ENCODE assay signal across 16 mouse cellular contexts in genomic region chr1:165781426-165781825, GRCm38 (mm10). TPM values are rescaled to one million over a fixed set of nuclear protein-coding genes. Genes with fewer than 3 reads are reported as not detected.
A peak's percentile ranks its signal among the peaks of the same experiment; 100 is the strongest.
DNase-seq lines count a peak whose midpoint lies in the region; ATAC-seq and TF ChIP-seq lines count a peak whose summit lies in the region.
"Had no signal": no experiment of that assay in that cellular context is flagged by ENCODE, and none has a peak within 500 bp of the region (broad histone marks: within the 10 kb centered on the region; RNA-seq: fewer than 3 reads in every experiment).

No protein-coding gene starts in this region.

- 0 out of 2 replicates have a peak, but pooled peaks cover 2% of the 10 kb centered on the region for H3K4me1 ChIP-seq in forebrain, embryonic 11.5 days (replicated peaks; ENCODE audit: control insufficient read depth, insufficient read depth, low read length)
- peaks cover 8% of the 10 kb centered on the region for H3K4me1 ChIP-seq in forebrain, postnatal 0 days (ENCODE audit: insufficient read depth)
- H3K4me1 ChIP-seq in heart, embryonic 15.5 days (replicated peaks), result peaks cover 9% of the 10 kb centered on the region
- no peaks in the 10 kb centered on the region; the same call in 1 of the 2 replicates for H3K4me1 ChIP-seq in spleen, adult 2 months (ENCODE audit: control insufficient read depth, insufficient read depth, insufficient read length)

- no peaks in the 10 kb centered on the region for H3K9me3 ChIP-seq in forebrain, embryonic 11.5 days (ENCODE audit: control insufficient read depth, low read length)
- H3K9me3 ChIP-seq in forebrain, postnatal 0 days (ENCODE audit: low read length), result no peaks in the 10 kb centered on the region
- no peaks in the 10 kb centered on the region for H3K9me3 ChIP-seq in heart, embryonic 15.5 days (replicated peaks)
- H3K9me3 ChIP-seq: limb, embryonic 13.5 days; midbrain, embryonic 12.5 days had no signal

- H3K27me3 ChIP-seq in forebrain, embryonic 11.5 days (ENCODE audit: control insufficient read depth, insufficient read depth, low read length), result peaks cover 7% of the 10 kb centered on the region; the same call in 1 of the 2 replicates
- H3K27me3 ChIP-seq in forebrain, postnatal 0 days (ENCODE audit: insufficient read depth, low read length), result no peaks in the 10 kb centered on the region
- H3K27me3 ChIP-seq in heart, embryonic 15.5 days, result no peaks in the 10 kb centered on the region
- no peaks in the 10 kb centered on the region for H3K27me3 ChIP-seq in spleen, adult 2 months (ENCODE audit: control insufficient read depth, insufficient read depth, low read length)

- peak overlapping the region; percentile 52; the same call in 1 of the 2 replicates for H3K9ac ChIP-seq in forebrain, embryonic 11.5 days (ENCODE audit: low read length)
- no peak overlapping the region for H3K9ac ChIP-seq in forebrain, postnatal 0 days
- no peak overlapping the region for H3K9ac ChIP-seq in heart, embryonic 15.5 days
- H3K9ac ChIP-seq: limb, embryonic 13.5 days; midbrain, embryonic 12.5 days had no signal

- H3K4me2 ChIP-seq in forebrain, embryonic 11.5 days (ENCODE audit: low read depth, low read length, severe bottlenecking), result no peak overlapping the region
- no peak overlapping the region for H3K4me2 ChIP-seq in forebrain, postnatal 0 days (ENCODE audit: low read depth)
- peak overlapping the region; percentile 79; the same call in 1 of the 2 replicates for H3K4me2 ChIP-seq in heart, embryonic 15.5 days

- H3K27ac ChIP-seq in forebrain, embryonic 11.5 days (ENCODE audit: low read depth, low read length), result no peak overlapping the region
- H3K27ac ChIP-seq in forebrain, postnatal 0 days (ENCODE audit: low read depth, low read length), result no peak overlapping the region
- H3K27ac ChIP-seq in heart, embryonic 15.5 days, result no peak overlapping the region
- H3K27ac ChIP-seq in spleen, adult 2 months (ENCODE audit: insufficient read depth, low read length), result peak overlapping the region; percentile 4; the same call in 1 of the 2 replicates
- H3K27ac ChIP-seq: limb, embryonic 13.5 days; midbrain, embryonic 12.5 days had no signal

- TF ChIP-seq CTCF in forebrain, postnatal 0 days (IDR thresholded peaks at IDR 0.05; ENCODE audit: low read depth), result no peak
- no peak for TF ChIP-seq CTCF in spleen, adult 2 months (IDR thresholded peaks at IDR 0.05; ENCODE audit: extremely low read depth, insufficient read depth, insufficient read length, insufficient replicate concordance)

- no peak for ATAC-seq in forebrain, embryonic 11.5 days (replicated peaks; ENCODE audit: low FRiP score)
- no peak for ATAC-seq in forebrain, postnatal 0 days
- ATAC-seq in heart, embryonic 15.5 days (replicated peaks; ENCODE audit: insufficient number of reproducible peaks, insufficient read depth, low FRiP score, low read depth), result no peak
- peak; percentile 62 for ATAC-seq in megakaryocyte, adult 5-6 weeks (ENCODE audit: poor library complexity, severe bottlenecking)

- no peak overlapping the region for H3K4me3 ChIP-seq in forebrain, embryonic 11.5 days (ENCODE audit: low read depth, low read length)
- no peak overlapping the region for H3K4me3 ChIP-seq in forebrain, postnatal 0 days (ENCODE audit: low read depth, low read length)
- no peak overlapping the region for H3K4me3 ChIP-seq in heart, embryonic 15.5 days
- no peak overlapping the region for H3K4me3 ChIP-seq in spleen, adult 2 months (ENCODE audit: extremely low read depth, insufficient read depth, insufficient read length)

- intact Hi-C loops in heart, postnatal 25 days (cut with DNase I), result loop anchor here (2.0 kb wide), 2 partner anchors 71 to 185 kb away; no protein-coding TSS in a partner anchor

- H3K36me3 ChIP-seq in forebrain, embryonic 11.5 days (ENCODE audit: control insufficient read depth, insufficient read depth, low read length), result no peaks in the 10 kb centered on the region
- no peaks in the 10 kb centered on the region for H3K36me3 ChIP-seq in forebrain, postnatal 0 days (ENCODE audit: insufficient read depth)
- H3K36me3 ChIP-seq in heart, embryonic 15.5 days, result no peaks in the 10 kb centered on the region
- H3K36me3 ChIP-seq in spleen, adult 2 months (ENCODE audit: control insufficient read depth, insufficient read depth, low read length), result no peaks in the 10 kb centered on the region
- H3K36me3 ChIP-seq: limb, embryonic 13.5 days; midbrain, embryonic 12.5 days had no signal

- 82% methylated on average over 9 of the region's 9 CpGs for WGBS in forebrain, embryonic 11.5 days
- 88% methylated on average over 9 of the region's 9 CpGs for WGBS in forebrain, postnatal 0 days
- WGBS in heart, embryonic 15.5 days, result 75% methylated on average over 9 of the region's 9 CpGs
- WGBS in spleen, adult 2 months, result 35% methylated on average over 9 of the region's 9 CpGs

- no peak for TF ChIP-seq POLR2A in spleen, adult 2 months (IDR thresholded peaks at IDR 0.05; ENCODE audit: low read depth, low read length)

- DNase-seq in forebrain, embryonic 11.5 days (ENCODE audit: low spot score), result no peak
- DNase-seq in forebrain, postnatal 0 days, result no peak
- DNase-seq in heart, postnatal 25 days (ENCODE audit: low spot score), result no peak
- no peak for DNase-seq in spleen, adult 2 months (ENCODE audit: low read depth in 1 of 2, low spot score in 2 of 2)
- no peak for DNase-seq in spleen, postnatal 10 days (ENCODE audit: low spot score in 2 of 2)
- no peak for DNase-seq in right cerebral cortex, postnatal 10 days (ENCODE audit: low spot score in 2 of 2)
- DNase-seq: adrenal gland, postnatal 14 days; cerebellum, adult 18-20 months; kidney, postnatal 36 days; layer of hippocampus, adult 9-11 months; lung, adult 18-20 months had no signal

RNA-seq across cellular contexts. Expression of gene Cd247, which starts 7.1 kb away (rescaled TPM):
- 1.7 and 2.5 TPM in 2 replicates for polyA plus RNA-seq in forebrain, embryonic 11.5 days (2014; fragmentation: Nextera tagmentation; extraction: Ambion mirVana)
- total RNA-seq in forebrain, postnatal 0 days (2014; rRNA removed), result 0.14 TPM in 1 of 2 replicates, not detected in the other
- 0.28 and 0.67 TPM in 2 replicates for polyA plus RNA-seq in forebrain, postnatal 0 days (2015; fragmentation: Nextera tagmentation; extraction: Ambion mirVana)
- 0.89 and 5.5 TPM in 2 replicates for polyA plus RNA-seq in heart, embryonic 15.5 days (2015; fragmentation: Nextera tagmentation; extraction: Ambion mirVana)
- total RNA-seq in heart, postnatal 25 days (2021), result under 1 TPM; 0.39 to 0.60 TPM
- 38.9 and 49.1 TPM in 2 replicates for polyA plus RNA-seq in spleen, adult 2 months (2012; rRNA removed)
- total RNA-seq in megakaryocyte, adult 5-6 weeks (2015), result 1.1 and 2.8 TPM in 2 replicates
- total RNA-seq in megakaryocyte, adult 5-6 weeks (2017), result 2.1 and 3.7 TPM in 2 replicates
- total RNA-seq: left cerebral cortex, adult 8-10 months had no signal

RNA-seq across cellular contexts. Expression of gene Creg1, which starts 17.9 kb away (rescaled TPM):
- polyA plus RNA-seq in forebrain, embryonic 11.5 days (2014; fragmentation: Nextera tagmentation; extraction: Ambion mirVana), result 28.9 and 35.3 TPM in 2 replicates
- 20.0 and 22.7 TPM in 2 replicates for total RNA-seq in forebrain, postnatal 0 days (2014; rRNA removed)
- 34.7 and 42.3 TPM in 2 replicates for polyA plus RNA-seq in forebrain, postnatal 0 days (2015; fragmentation: Nextera tagmentation; extraction: Ambion mirVana)
- 69.9 and 75.6 TPM in 2 replicates for polyA plus RNA-seq in heart, embryonic 15.5 days (2015; fragmentation: Nextera tagmentation; extraction: Ambion mirVana)
- 10 to 100 TPM; 64.4 to 68.6 TPM for total RNA-seq in heart, postnatal 25 days (2021)
- polyA plus RNA-seq in spleen, adult 2 months (2012; rRNA removed), result 89.4 and 101 TPM in 2 replicates
- 263 and 307 TPM in 2 replicates for total RNA-seq in megakaryocyte, adult 5-6 weeks (2015)
- 140 and 147 TPM in 2 replicates for total RNA-seq in megakaryocyte, adult 5-6 weeks (2017)
